Mouse (Mus musculus) midbrain, embryonic 11.5 days (tissue): ENCODE data around the gene Gm20816. TPM values are rescaled to one million over a fixed set of nuclear protein-coding genes. Genes with fewer than 3 reads are reported as not detected.
"Not testable (repeated sequence)": the region's sequence is repeated elsewhere in the genome, so short reads cannot be mapped to it uniquely, and the experiment has no call there.

Experiments used
- ATAC-seq: fragments of 200-750 bp; cut with Nextera tagmentation; 2 replicates; pipeline ENCODE4 v1.8.0; 2017; ENCODE audit warnings: moderate TSS enrichment, moderate library complexity; ENCODE audit not compliant: low FRiP score
- DNase-seq: peaks from one replicate; pipeline ENCODE4 v3.0.0; 2015; ENCODE audit warnings: low spot score; ENCODE audit errors: missing footprints
- H3K27ac ChIP-seq: fragments of 300-500 bp; sonication (generic); 2 replicates; pipeline ENCODE4 v1.5.1; 2014; ENCODE audit warnings: low read depth, low read length
- H3K27me3 ChIP-seq: fragments of 300-500 bp; sonication (generic); 2 replicates; pipeline ENCODE4 v1.6.1; 2014; ENCODE audit warnings: mild to moderate bottlenecking, low read length, moderate library complexity, mixed read lengths; ENCODE audit not compliant: control insufficient read depth, insufficient read depth
- H3K36me3 ChIP-seq: fragments of 300-500 bp; sonication (generic); 2 replicates; pipeline ENCODE4 v1.6.1; 2014; ENCODE audit warnings: mild to moderate bottlenecking, low read length, moderate library complexity, mixed read lengths; ENCODE audit not compliant: control insufficient read depth, insufficient read depth
- H3K4me1 ChIP-seq: fragments of 300-500 bp; sonication (generic); 2 replicates; pipeline ENCODE4 v1.6.1; 2014; ENCODE audit warnings: low read length; ENCODE audit not compliant: control insufficient read depth, insufficient read depth
- H3K4me2 ChIP-seq: fragments of 300-500 bp; sonication (generic); 2 replicates; pipeline ENCODE4 v1.6.1; 2014; ENCODE audit warnings: mild to moderate bottlenecking, moderate library complexity
- H3K4me3 ChIP-seq: fragments of 300-500 bp; sonication (generic); 2 replicates; pipeline ENCODE4 v1.5.1; 2014; ENCODE audit warnings: low read depth, low read length
- H3K9ac ChIP-seq: fragments of 300-500 bp; sonication (generic); 2 replicates; pipeline ENCODE4 v1.6.1; 2014; ENCODE audit warnings: low read length
- H3K9me3 ChIP-seq: fragments of 300-500 bp; sonication (generic); 2 replicates; pipeline ENCODE4 v1.6.1; 2016; ENCODE audit warnings: low read length; ENCODE audit not compliant: control insufficient read depth
- WGBS: fragments of 180-500 bp; shearing (Covaris S2); extraction: QIAGEN DNeasy Blood & Tissue Kit; methylation state at CpG from one replicate; pipeline ENCODE4 v1.1.7; 2014; 5-methylcytosine and 5-hydroxymethylcytosine counted together
- polyA plus RNA-seq: library from polyadenylated mRNA; unstranded; fragments of >200 nt; fragmentation: Nextera tagmentation; extraction: Ambion mirVana; gene quantifications from 2 replicates; pipeline ENCODE4 v1.2.1, GENCODE M21; 2014

Gene Gm20816
- polyA plus RNA-seq, result not detected in 2 replicates

DNA sequence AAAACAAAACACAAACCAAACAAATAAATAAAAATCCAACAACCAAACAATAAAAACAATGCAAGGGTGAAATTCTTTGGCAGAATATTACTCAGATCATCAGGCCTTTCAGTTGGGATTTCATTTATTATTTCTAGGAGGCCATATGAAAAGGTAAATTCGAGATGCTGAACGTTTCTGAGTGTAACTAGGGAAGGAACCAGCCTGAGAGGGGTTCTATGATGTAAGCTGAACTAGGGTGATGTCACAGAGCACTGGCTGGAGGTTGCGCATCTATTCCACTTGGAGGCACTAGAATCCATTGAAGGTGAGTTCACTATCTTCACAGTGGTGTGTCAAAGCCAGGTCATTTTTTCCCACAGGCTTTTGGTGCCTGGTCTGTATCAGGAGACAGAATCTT lies at the start of gene Gm20816:
TSS of gene Gm20816 (plus strand) at position 301 of the 400 bp plus-strand sequence.
- not testable (repeated sequence) for DNase-seq, H3K9ac ChIP-seq, H3K4me3 ChIP-seq, H3K36me3 ChIP-seq, H3K9me3 ChIP-seq, H3K4me1 ChIP-seq, H3K4me2 ChIP-seq, H3K27me3 ChIP-seq, H3K27ac ChIP-seq, ATAC-seq
- WGBS, result no CpG with 5 or more reads among the region's 3 CpGs

Other genes with a start within 250 kb of the Gm20816 start
- gene Gm20937, start 243.1 kb upstream of the Gm20816 start, polyA plus RNA-seq, result not detected in 2 replicates